Mouse (Mus musculus): ENCODE results near the gene Dolk. TPM values are rescaled to one million over a fixed set of nuclear protein-coding genes. Genes with fewer than 3 reads are reported as not detected.

Dolk gene
- polyA plus RNA-seq, 1 experiment from 2014 or later, result 27.5 TPM

GRCm38 (mm10) chr2:30253809-30254208 is 32.3 kb downstream of the Dolk start:
- Histone ChIP-seq H3K36me3 (peaks cover 98% of the 10 kb centered on the region), H3K27me3 (ENCODE audit: low read depth, poor library complexity, severe bottlenecking) (no peaks in the 10 kb centered on the region), H3K4me1 (peaks cover 8% of the 10 kb centered on the region), H3K9me3 (replicated peaks) (no peaks in the 10 kb centered on the region), H3K4me3 (no peak overlapping the region), H3K27ac (no peak overlapping the region)
- 88% methylated on average over 5 of the region's 5 CpGs for WGBS
- DNase-seq (ENCODE audit: low spot score), result no peak

GRCm38 (mm10) chr2:30252521-30252920 is 33.6 kb downstream of the Dolk start:
- DNase-seq (ENCODE audit: low spot score), result no peak
- Histone ChIP-seq H3K4me1 (peaks cover 8% of the 10 kb centered on the region), H3K36me3 (peaks cover 98% of the 10 kb centered on the region), H3K4me3 (no peak overlapping the region), H3K27ac (peak overlapping the region; percentile 37; the same call in 1 of the 2 replicates), H3K27me3 (ENCODE audit: low read depth, poor library complexity, severe bottlenecking) (no peaks in the 10 kb centered on the region), H3K9me3 (replicated peaks) (no peaks in the 10 kb centered on the region)
- 87% methylated on average over 3 of the region's 3 CpGs for WGBS

GRCm38 (mm10) chr2:30251417-30252104 is 34.6 kb downstream of the Dolk start:
- H3K27ac ChIP-seq, result 0 out of 2 replicates have a peak overlapping the region, but pooled peaks have one; percentile 10
- H3K9me3 ChIP-seq (replicated peaks), result no peaks in the 10 kb centered on the region
- H3K4me3 ChIP-seq, result no peak overlapping the region
- no peak for DNase-seq (ENCODE audit: low spot score)
- H3K36me3 ChIP-seq, result peaks cover 95% of the 10 kb centered on the region
- H3K4me1 ChIP-seq, result peaks cover 8% of the 10 kb centered on the region
- 82% methylated on average over 5 of the region's 5 CpGs for WGBS
- no peaks in the 10 kb centered on the region for H3K27me3 ChIP-seq (ENCODE audit: low read depth, poor library complexity, severe bottlenecking)

- DNase-seq (ENCODE audit: low spot score), result no peak
- Histone ChIP-seq H3K36me3 (peaks cover 95% of the 10 kb centered on the region), H3K9me3 (replicated peaks) (no peaks in the 10 kb centered on the region), H3K4me3 (no peak overlapping the region), H3K4me1 (peaks cover 13% of the 10 kb centered on the region), H3K27me3 (ENCODE audit: low read depth, poor library complexity, severe bottlenecking) (no peaks in the 10 kb centered on the region), H3K27ac (no peak overlapping the region)
- WGBS, result 87% methylated on average over 10 of the region's 10 CpGs
These were observed 35.7 kb downstream of the Dolk start for GRCm38 (mm10) chr2:30250166-30251128.

GRCm38 (mm10) chr2:30249182-30249581 is 37.0 kb downstream of the Dolk start:
- no peak for DNase-seq (ENCODE audit: low spot score)
- no peak overlapping the region for H3K27ac ChIP-seq
- peaks cover 23% of the 10 kb centered on the region for H3K4me1 ChIP-seq
- peaks cover 94% of the 10 kb centered on the region for H3K36me3 ChIP-seq
- 100% methylated on average over 3 of the region's 3 CpGs for WGBS
- H3K27me3 ChIP-seq (ENCODE audit: low read depth, poor library complexity, severe bottlenecking), result no peaks in the 10 kb centered on the region
- H3K9me3 ChIP-seq (replicated peaks), result no peaks in the 10 kb centered on the region
- H3K4me3 ChIP-seq, result no peak overlapping the region

- H3K4me1 ChIP-seq, result peaks cover 37% of the 10 kb centered on the region
- peaks cover 94% of the 10 kb centered on the region for H3K36me3 ChIP-seq
- WGBS, result 78% methylated on average over 4 of the region's 4 CpGs
- no peak for DNase-seq (ENCODE audit: low spot score)
- no peak overlapping the region for H3K27ac ChIP-seq
- H3K4me3 ChIP-seq, result no peak overlapping the region
- H3K27me3 ChIP-seq (ENCODE audit: low read depth, poor library complexity, severe bottlenecking), result no peaks in the 10 kb centered on the region
- H3K9me3 ChIP-seq (replicated peaks), result no peaks in the 10 kb centered on the region
These were observed 38.5 kb downstream of the Dolk start for GRCm38 (mm10) chr2:30247681-30248080.

GRCm38 (mm10) chr2:30247036-30247435 is 39.1 kb downstream of the Dolk start:
- H3K4me1 ChIP-seq, result peaks cover 42% of the 10 kb centered on the region
- no peaks in the 10 kb centered on the region for H3K27me3 ChIP-seq (ENCODE audit: low read depth, poor library complexity, severe bottlenecking)
- 94% methylated on average over 5 of the region's 5 CpGs for WGBS
- H3K4me3 ChIP-seq, result no peak overlapping the region
- no peaks in the 10 kb centered on the region for H3K9me3 ChIP-seq (replicated peaks)
- DNase-seq (ENCODE audit: low spot score), result no peak
- peaks cover 96% of the 10 kb centered on the region for H3K36me3 ChIP-seq
- H3K27ac ChIP-seq, result no peak overlapping the region

GRCm38 (mm10) chr2:30244595-30245178 is 41.4 kb downstream of the Dolk start:
- H3K27ac ChIP-seq, result peak overlapping the region; percentile 69; the same call in 1 of the 2 replicates

GRCm38 (mm10) chr2:30243391-30243790 is 42.7 kb downstream of the Dolk start:
- Histone ChIP-seq H3K27me3 (ENCODE audit: low read depth, poor library complexity, severe bottlenecking) (no peaks in the 10 kb centered on the region), H3K36me3 (peaks cover 91% of the 10 kb centered on the region), H3K27ac (peak overlapping the region; percentile 32; the same call in 1 of the 2 replicates), H3K9me3 (replicated peaks) (no peaks in the 10 kb centered on the region), H3K4me1 (peaks cover 60% of the 10 kb centered on the region), H3K4me3 (no peak overlapping the region)
- WGBS, result 96% methylated on average over 4 of the region's 4 CpGs
- DNase-seq (ENCODE audit: low spot score), result no peak

More at GRCm38 (mm10) chr2:30244595-30245178, 41.4 kb downstream of the Dolk start:
- H3K4me3 ChIP-seq, result no peak overlapping the region
- H3K36me3 ChIP-seq, result peaks cover 96% of the 10 kb centered on the region
- WGBS, result 76% methylated on average over 7 of the region's 7 CpGs
- no peaks in the 10 kb centered on the region for H3K9me3 ChIP-seq (replicated peaks)
- peaks cover 47% of the 10 kb centered on the region for H3K4me1 ChIP-seq
- DNase-seq (ENCODE audit: low spot score), result no peak
- H3K27me3 ChIP-seq (ENCODE audit: low read depth, poor library complexity, severe bottlenecking), result no peaks in the 10 kb centered on the region

- Histone ChIP-seq H3K4me3 (peak overlapping the region; percentile 15; the same call in 1 of the 2 replicates), H3K36me3 (peaks cover 82% of the 10 kb centered on the region), H3K27ac (peak overlapping the region; percentile 43), H3K27me3 (ENCODE audit: low read depth, poor library complexity, severe bottlenecking) (no peaks in the 10 kb centered on the region), H3K9me3 (replicated peaks) (no peaks in the 10 kb centered on the region), H3K4me1 (peaks cover 62% of the 10 kb centered on the region)
- 51% methylated on average over 4 of the region's 4 CpGs for WGBS
- no peak for DNase-seq (ENCODE audit: low spot score)
These were observed 43.6 kb downstream of the Dolk start for GRCm38 (mm10) chr2:30242509-30242908.

- H3K27me3 ChIP-seq (ENCODE audit: low read depth, poor library complexity, severe bottlenecking), result no peaks in the 10 kb centered on the region
- H3K36me3 ChIP-seq, result peaks cover 62% of the 10 kb centered on the region
- peak within 1 kb of the TSS; percentile 4; the same call in 1 of the 2 replicates for H3K4me3 ChIP-seq
- no peak for DNase-seq (ENCODE audit: low spot score)
- H3K4me1 ChIP-seq, result peaks cover 67% of the 10 kb centered on the region
- no peak within 1 kb of the TSS for H3K27ac ChIP-seq
- H3K9me3 ChIP-seq (replicated peaks), result no peaks in the 10 kb centered on the region
- WGBS, result 86% methylated on average over 2 of the region's 2 CpGs
These were observed 45.9 kb downstream of the Dolk start, which contains the start of gene Gm28035 for GRCm38 (mm10) chr2:30240267-30240666. Gm28035 (plus strand) TSS chr2:30240567.

- 85% methylated on average over 4 of the region's 4 CpGs for WGBS
- Histone ChIP-seq H3K4me3 (peak overlapping the region; percentile 4; the same call in 1 of the 2 replicates), H3K27ac (no peak overlapping the region)
These were observed 46.4 kb downstream of the Dolk start for GRCm38 (mm10) chr2:30239777-30240176.

More at GRCm38 (mm10) chr2:30239777-30240176, 46.4 kb downstream of the Dolk start:
- Histone ChIP-seq H3K4me1 (peaks cover 63% of the 10 kb centered on the region), H3K9me3 (replicated peaks) (no peaks in the 10 kb centered on the region), H3K36me3 (peaks cover 58% of the 10 kb centered on the region), H3K27me3 (ENCODE audit: low read depth, poor library complexity, severe bottlenecking) (no peaks in the 10 kb centered on the region)
- no peak for DNase-seq (ENCODE audit: low spot score)

Data from limb, embryonic 10.5 days (tissue).